Mouse (Mus musculus) WW6 (cell line): ENCODE data around the gene Cacna2d3.

Experiments
- DNase-seq: peaks from one replicate; pipeline ENCODE4 v3.0.0-alpha.2; 2013; ENCODE audit warnings: low read depth, low spot score

Gene Cacna2d3

GRCm38 (mm10) chr14:29392851-29393250 is 328.8 kb downstream of the Cacna2d3 start:
- DNase-seq: no peak

GRCm38 (mm10) chr14:29391489-29391888 is 330.2 kb downstream of the Cacna2d3 start:
- DNase-seq: no peak

GRCm38 (mm10) chr14:29387761-29388160 is 333.9 kb downstream of the Cacna2d3 start:
- no peak for DNase-seq

- no peak for DNase-seq
Observed at GRCm38 (mm10) chr14:29385500-29385899, 336.2 kb downstream of the Cacna2d3 start.

- DNase-seq: no peak
Observed at GRCm38 (mm10) chr14:29382786-29383185, 338.9 kb downstream of the Cacna2d3 start.

GRCm38 (mm10) chr14:29366911-29367310 is 354.8 kb downstream of the Cacna2d3 start:
- no peak for DNase-seq

GRCm38 (mm10) chr14:29362448-29362847 is 359.2 kb downstream of the Cacna2d3 start:
- DNase-seq: no peak

GRCm38 (mm10) chr14:29350627-29351026 is 371.0 kb downstream of the Cacna2d3 start:
- no peak for DNase-seq

GRCm38 (mm10) chr14:29341581-29341980 is 380.1 kb downstream of the Cacna2d3 start:
- no peak for DNase-seq

GRCm38 (mm10) chr14:29340728-29341127 is 380.9 kb downstream of the Cacna2d3 start:
- no peak for DNase-seq

- no peak for DNase-seq
Observed at GRCm38 (mm10) chr14:29334897-29335296, 386.8 kb downstream of the Cacna2d3 start.

GRCm38 (mm10) chr14:29334216-29334615 is 387.4 kb downstream of the Cacna2d3 start:
- DNase-seq: no peak

- DNase-seq: no peak
Observed at GRCm38 (mm10) chr14:29324430-29324782, 397.3 kb downstream of the Cacna2d3 start.

- no peak for DNase-seq
Observed at GRCm38 (mm10) chr14:29323718-29324429, 397.8 kb downstream of the Cacna2d3 start.

GRCm38 (mm10) chr14:29313431-29313830 is 408.2 kb downstream of the Cacna2d3 start:
- no peak for DNase-seq

- DNase-seq: no peak
Observed at GRCm38 (mm10) chr14:29305623-29306022, 416.0 kb downstream of the Cacna2d3 start.

GRCm38 (mm10) chr14:29296185-29296754 is 425.4 kb downstream of the Cacna2d3 start:
- no peak for DNase-seq

GRCm38 (mm10) chr14:29278901-29279300 is 442.8 kb downstream of the Cacna2d3 start:
- no peak for DNase-seq

GRCm38 (mm10) chr14:29278401-29278800 is 443.3 kb downstream of the Cacna2d3 start:
- no peak for DNase-seq

GRCm38 (mm10) chr14:29277701-29278100 is 444.0 kb downstream of the Cacna2d3 start:
- no peak for DNase-seq

GRCm38 (mm10) chr14:29273890-29274289 is 447.8 kb downstream of the Cacna2d3 start:
- no peak for DNase-seq

- DNase-seq: no peak
Observed at GRCm38 (mm10) chr14:29270541-29270940, 451.1 kb downstream of the Cacna2d3 start.

GRCm38 (mm10) chr14:29269816-29270215 is 451.8 kb downstream of the Cacna2d3 start:
- no peak for DNase-seq
